Mouse (Mus musculus) CH12.LX (cell line): ENCODE data around the gene Nup54. TPM values are rescaled to one million over a fixed set of nuclear protein-coding genes. Genes with fewer than 3 reads are reported as not detected.

Experiments
- DNase-seq: peaks from one replicate; pipeline ENCODE4 v3.0.0-alpha.2; 2013; ENCODE audit errors: extremely low read depth
- H3K27ac ChIP-seq: 2 replicates; pipeline ENCODE4 v1.5.1; 2012; ENCODE audit warnings: low read depth, mild to moderate bottlenecking, control low read depth, moderate library complexity; ENCODE audit not compliant: insufficient read depth
- H3K27me3 ChIP-seq: replicated peaks from 2 replicates; pipeline ENCODE3; 2012; ENCODE audit warnings: inconsistent platforms
- H3K36me3 ChIP-seq, 2 experiments: replicated peaks in 1 of 2; 2 replicates each; pipeline versions ENCODE3 to v1.6.1; 2012; ENCODE audit warnings: inconsistent platforms in 1 of 2, low read length in 1 of 2, mild to moderate bottlenecking in 1 of 2, mixed read lengths in 1 of 2, moderate library complexity in 1 of 2; ENCODE audit not compliant: control insufficient read depth in 1 of 2, insufficient read depth in 1 of 2
- H3K4me1 ChIP-seq, 2 experiments: 2 replicates each; pipeline ENCODE4 v1.6.1; 2012; ENCODE audit warnings: inconsistent platforms in 1 of 2, moderate library complexity in 1 of 2; ENCODE audit not compliant: insufficient read depth in 2 of 2, control insufficient read depth in 1 of 2
- H3K4me2 ChIP-seq: 2 replicates; pipeline ENCODE4 v1.6.1; 2012; ENCODE audit warnings: low read depth, mild to moderate bottlenecking, control low read depth; ENCODE audit not compliant: poor library complexity, insufficient read depth, severe bottlenecking
- H3K4me3 ChIP-seq, 3 experiments: fragments of 150-350 bp in 1 of 3; sonication (generic) in 1 of 3; replicated peaks in 1 of 3; 2 replicates each; pipeline versions ENCODE3 to v1.5.1; 2011 to 2012; ENCODE audit warnings: low read depth in 2 of 3, low read length in 2 of 3, mild to moderate bottlenecking in 2 of 3, moderate library complexity in 2 of 3, control low read depth in 1 of 3, improper control_type of control experiment in 1 of 3, inconsistent platforms in 1 of 3, mixed read lengths in 1 of 3; ENCODE audit not compliant: poor library complexity in 1 of 3
- H3K79me2 ChIP-seq: replicated peaks from 2 replicates; pipeline ENCODE4 v1.6.1; 2012; ENCODE audit warnings: mild to moderate bottlenecking, moderate library complexity; ENCODE audit not compliant: control insufficient read depth, poor library complexity, insufficient read depth, severe bottlenecking; ENCODE audit errors: extremely low read depth
- H3K9ac ChIP-seq: 2 replicates; pipeline ENCODE4 v1.6.1; 2012; ENCODE audit warnings: low read depth, mild to moderate bottlenecking, control low read depth, moderate library complexity; ENCODE audit not compliant: insufficient read depth
- H3K9me3 ChIP-seq: replicated peaks from 2 replicates; pipeline ENCODE3; 2012; ENCODE audit warnings: low read length, inconsistent platforms, mixed read lengths
- CTCF ChIP-seq, 2 experiments: IDR thresholded peaks in 1 of 2; conservative IDR thresholded peaks in 1 of 2; 2 replicates each; pipeline ENCODE4 v1.5.1; 2011 to 2012; ENCODE audit warnings: low read depth in 2 of 2, low read length in 2 of 2, improper control_type of control experiment in 1 of 2, inconsistent platforms in 1 of 2, mild to moderate bottlenecking in 1 of 2, moderate library complexity in 1 of 2
- ELF1 ChIP-seq: IDR thresholded peaks from 2 replicates; pipeline ENCODE4 v1.6.1; 2014; ENCODE audit warnings: low read depth, mild to moderate bottlenecking, inconsistent platforms, low read length, improper control_type of control experiment
- GABPA ChIP-seq: IDR thresholded peaks from 2 replicates; pipeline ENCODE4 v1.6.1; 2012; ENCODE audit warnings: low read depth, low read length, improper control_type of control experiment, inconsistent platforms; ENCODE audit not compliant: insufficient replicate concordance
- HCFC1 ChIP-seq: IDR thresholded peaks from 2 replicates; pipeline ENCODE4 v1.6.1; 2012; ENCODE audit warnings: low read depth, mild to moderate bottlenecking, inconsistent platforms, low read length, improper control_type of control experiment
- JUND ChIP-seq: conservative IDR thresholded peaks from 2 replicates; pipeline ENCODE4 v1.6.1; 2011; ENCODE audit warnings: low read depth, low read length, improper control_type of control experiment
- MYC ChIP-seq: IDR thresholded peaks from 2 replicates; pipeline ENCODE4 v1.6.1; 2011; ENCODE audit warnings: low read depth, mild to moderate bottlenecking, improper control_type of control experiment, low read length
- NELFE ChIP-seq: IDR thresholded peaks from 2 replicates; pipeline ENCODE4 v1.6.1; 2011; ENCODE audit warnings: low read depth, low read length, improper control_type of control experiment
- PAX5 ChIP-seq: IDR thresholded peaks from 2 replicates; pipeline ENCODE4 v1.6.1; 2012; ENCODE audit warnings: low read length, inconsistent platforms, mixed read lengths
- POLR2AphosphoS2 ChIP-seq: IDR thresholded peaks from 2 replicates; pipeline ENCODE4 v1.6.1; 2011; ENCODE audit warnings: low read depth, low read length, improper control_type of control experiment
- RAD21 ChIP-seq: IDR thresholded peaks from 2 replicates; pipeline ENCODE4 v1.6.1; 2011; ENCODE audit warnings: low read depth, mild to moderate bottlenecking, low read length, improper control_type of control experiment, moderate library complexity
- SMC3 ChIP-seq: IDR thresholded peaks from 2 replicates; pipeline ENCODE4 v1.6.1; 2011; ENCODE audit warnings: low read depth, low read length, improper control_type of control experiment
- USF1 ChIP-seq: IDR thresholded peaks from 2 replicates; pipeline ENCODE4 v1.6.1; 2014; ENCODE audit warnings: low read depth, mild to moderate bottlenecking, inconsistent platforms, low read length, improper control_type of control experiment
- ZC3H11A ChIP-seq: IDR thresholded peaks from 2 replicates; pipeline ENCODE4 v1.6.1; 2012; ENCODE audit warnings: low read depth, mild to moderate bottlenecking, inconsistent platforms, low read length, improper control_type of control experiment
- dilution Hi-C: fragments of 300-500 bp; cut with MboI; formaldehyde crosslinking; loops from 2 replicates; pipeline ENCODE4 v1.14.3; 2020; ENCODE audit warnings: low sequenced_read_pairs; ENCODE audit not compliant: extremely low pct_unique_long_range_greater_than_20kb, extremely low pct_ligation_motif_present
- in situ Hi-C: fragments of 300-500 bp; cut with MboI; formaldehyde crosslinking; loops from 3 replicates; pipeline ENCODE4 v1.14.3; 2019; ENCODE audit warnings: low sequenced_read_pairs, low pct_ligation_motif_present, low pct_unique_long_range_greater_than_20kb, mixed read lengths
- polyA plus RNA-seq: library from polyadenylated mRNA; unstranded; fragments of >175 nt; gene quantifications from 2 replicates; pipeline ENCODE4 v1.2.1, GENCODE M21; 2012; ENCODE audit warnings: low read depth; ENCODE audit not compliant: insufficient read length
- total RNA-seq, 2 experiments: library from RNA; depleted of rRNA; stranded (reverse); fragments of 300-350 nt in 1 of 2; fragments of >200 nt in 1 of 2; gene quantifications; 2 replicates each; pipeline ENCODE4 v1.2.3; 2012 to 2014

The Nup54 gene
- total and polyA plus RNA-seq, 3 experiments, result 41.9 to 90.5 (median 72.5) TPM

DNA sequence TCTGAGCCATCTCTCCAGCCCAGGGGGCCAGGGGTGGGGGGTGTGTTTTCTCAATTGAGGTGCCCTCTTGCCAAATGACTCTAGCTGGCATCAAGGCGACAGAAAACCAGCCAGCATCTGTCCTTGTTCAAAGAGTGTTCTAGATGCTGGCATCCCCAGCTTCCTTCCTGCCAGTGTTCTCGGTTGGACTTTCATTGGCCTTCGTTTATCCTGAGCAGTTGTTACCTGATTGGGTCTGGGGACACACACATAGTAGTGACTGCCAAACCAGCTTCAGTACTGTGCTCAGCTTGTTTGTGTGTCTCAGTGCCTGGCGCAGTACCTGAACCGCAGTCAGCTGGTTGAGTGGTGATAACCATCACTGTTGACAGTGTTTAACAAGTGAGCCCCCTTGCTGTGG lies 48.9 kb downstream of the Nup54 start:
- in situ Hi-C loops, result no loop called here
- TF ChIP-seq CTCF (conservative IDR thresholded peaks at IDR 0.05 in 1 of 2, IDR thresholded peaks at IDR 0.05 in 1 of 2; ENCODE audit: low read depth in 2 of 2, low read length in 2 of 2) (no peak), POLR2AphosphoS2 (no peak), ELF1 (no peak)
- DNase-seq, result no peak
- Histone ChIP-seq H3K36me3 (no peaks in the 10 kb centered on the region), H3K4me2 (no peak overlapping the region), H3K79me2 (no peaks in the 10 kb centered on the region), H3K9ac (no peak overlapping the region), H3K4me1 (peaks cover 6 to 15% of the 10 kb centered on the region in 2 experiments), H3K27ac (no peak overlapping the region), H3K4me3 (no peak overlapping the region), H3K27me3 (peaks cover 14% of the 10 kb centered on the region), H3K9me3 (no peaks in the 10 kb centered on the region)
- dilution Hi-C loops, result no loop called here

DNA sequence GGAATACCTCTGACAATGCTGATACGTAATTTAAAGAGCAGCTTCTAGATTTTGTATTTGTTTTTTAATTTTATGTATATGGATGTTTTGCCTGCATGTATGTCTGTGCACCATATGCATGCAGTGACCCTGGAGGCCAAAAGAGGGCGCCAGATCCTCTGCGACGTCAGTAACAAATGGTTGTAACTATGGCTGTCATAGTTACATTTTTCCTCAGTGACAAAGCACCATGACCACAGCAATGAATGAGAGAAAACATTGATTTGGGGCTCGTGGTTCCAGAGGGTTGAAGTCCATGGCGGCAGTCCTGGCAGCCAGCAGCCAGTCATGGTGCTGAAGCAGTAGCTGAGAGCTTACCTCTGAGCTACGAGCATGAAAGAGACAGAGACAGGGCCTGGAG lies 50.2 kb downstream of the Nup54 start:
- peaks cover 6 to 15% of the 10 kb centered on the region in 2 experiments for H3K4me1 ChIP-seq
- no peak overlapping the region for H3K4me3 ChIP-seq
- TF ChIP-seq CTCF (conservative IDR thresholded peaks at IDR 0.05 in 1 of 2, IDR thresholded peaks at IDR 0.05 in 1 of 2; ENCODE audit: low read depth in 2 of 2, low read length in 2 of 2) (peak; percentile 73 to 76), SMC3 (peak; percentile 67), JUND (0 out of 2 replicates have a peak, but pooled peaks have one; percentile 15), NELFE (peak; percentile 32; the same call in 1 of the 2 replicates), HCFC1 (no peak), PAX5 (no peak), GABPA (no peak), RAD21 (peak; percentile 66)
- no peak overlapping the region for H3K9ac ChIP-seq
- H3K4me2 ChIP-seq, result no peak overlapping the region
- no peak overlapping the region for H3K27ac ChIP-seq
- no peaks in the 10 kb centered on the region for H3K79me2 ChIP-seq
- dilution Hi-C loops (no loop called here), in situ Hi-C loops (no loop called here)
- peaks cover 5% of the 10 kb centered on the region for H3K27me3 ChIP-seq
- H3K9me3 ChIP-seq, result no peaks in the 10 kb centered on the region
- DNase-seq, result peak; percentile 48
- H3K36me3 ChIP-seq, result no peaks in the 10 kb centered on the region

DNA sequence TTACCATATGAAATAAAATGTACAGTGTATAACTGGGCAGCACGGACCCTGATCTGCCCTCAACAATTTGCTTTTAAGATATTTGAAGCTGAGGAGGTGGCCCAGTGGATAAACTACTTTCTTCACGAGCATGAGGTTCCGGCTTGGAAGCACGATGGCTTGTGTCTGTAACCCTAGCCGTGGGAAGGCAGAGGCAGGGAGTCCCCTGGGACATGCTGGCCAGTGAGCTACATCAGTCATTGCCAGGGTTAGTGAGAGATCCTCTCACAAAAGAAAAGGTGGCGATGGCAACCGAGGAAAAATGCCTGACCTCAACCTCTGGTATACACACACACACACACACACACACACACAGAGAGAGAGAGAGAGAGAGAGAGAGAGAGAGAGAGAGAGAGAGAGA lies 51.3 kb downstream of the Nup54 start:
- Histone ChIP-seq H3K9ac (no peak overlapping the region), H3K27me3 (peaks cover 2% of the 10 kb centered on the region), H3K4me2 (no peak overlapping the region), H3K4me3 (no peak overlapping the region), H3K9me3 (no peaks in the 10 kb centered on the region), H3K4me1 (peaks cover 6 to 15% of the 10 kb centered on the region in 2 experiments), H3K27ac (no peak overlapping the region), H3K36me3 (no peaks in the 10 kb centered on the region), H3K79me2 (no peaks in the 10 kb centered on the region)
- TF ChIP-seq ZC3H11A, result no peak
- no peak for TF ChIP-seq MYC
- no peak for TF ChIP-seq USF1
- TF ChIP-seq SMC3, result no peak
- TF ChIP-seq HCFC1, result no peak
- in situ Hi-C loops, result no loop called here
- dilution Hi-C loops, result no loop called here
- DNase-seq, result no peak
